ENCODE assay signal across 10 mouse cellular contexts in the genomic region with DNA sequence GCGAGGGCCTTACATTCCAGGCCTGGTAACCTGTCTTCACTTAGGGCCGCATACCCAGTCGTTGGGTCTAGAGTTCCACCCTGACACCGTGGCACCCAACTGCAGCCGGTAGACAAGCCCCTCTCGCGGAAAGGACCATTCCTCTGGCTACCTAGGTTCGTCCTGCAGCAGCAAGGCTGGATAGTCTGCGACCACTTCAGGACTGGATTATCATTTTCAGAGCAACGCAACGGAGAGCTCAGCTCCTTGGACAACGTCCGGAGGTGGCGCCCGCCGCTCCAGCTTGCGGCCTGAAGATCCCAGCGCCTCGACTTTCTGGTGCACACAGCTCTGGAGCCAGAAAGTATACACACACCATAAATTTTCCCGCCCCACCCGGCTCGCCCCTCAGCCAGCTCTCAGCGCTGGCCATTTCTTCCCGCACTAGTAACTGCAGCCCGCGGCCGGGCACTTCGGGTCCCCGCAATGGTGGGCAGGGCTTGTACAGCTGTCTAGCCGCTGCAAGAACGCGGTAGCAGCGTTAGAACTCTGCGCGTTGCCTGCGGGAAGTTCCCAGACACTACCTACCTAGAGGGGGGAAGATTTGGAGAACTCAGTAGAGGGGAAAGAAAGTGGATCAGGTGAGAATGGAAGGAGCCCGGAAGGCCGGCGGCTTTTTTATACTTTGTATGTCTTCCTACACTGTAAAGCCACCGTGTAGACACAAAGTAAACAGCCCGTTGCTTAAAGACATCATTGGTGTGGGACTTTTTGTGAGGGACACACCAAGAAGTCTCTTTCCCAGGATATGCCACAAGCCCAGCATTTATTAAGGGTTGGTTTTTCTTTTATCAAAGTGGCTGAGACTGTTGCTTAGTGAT. TPM values are rescaled to one million over a fixed set of nuclear protein-coding genes. Genes with fewer than 3 reads are reported as not detected.
DNase-seq lines count a peak whose midpoint lies in the region; ATAC-seq and TF ChIP-seq lines count a peak whose summit lies in the region.
"Had no signal": no experiment of that assay in that cellular context is flagged by ENCODE, and none has a peak within 500 bp of the region (broad histone marks: within the 10 kb centered on the region; RNA-seq: fewer than 3 reads in every experiment).

No protein-coding gene starts in this region.

- peak overlapping the region; percentile 58 for H3K4me2 ChIP-seq in lung, embryonic 14.5 days
- peak overlapping the region; percentile 53 for H3K4me2 ChIP-seq in limb, embryonic 13.5 days (replicated peaks)
- H3K4me2 ChIP-seq in neural tube, embryonic 13.5 days, result peak overlapping the region; percentile 28; the same call in 1 of the 2 replicates

- peaks cover 87% of the 10 kb centered on the region for H3K27me3 ChIP-seq in lung, embryonic 14.5 days (ENCODE audit: insufficient read depth, low read length)
- H3K27me3 ChIP-seq in limb, embryonic 13.5 days, result peaks cover 99% of the 10 kb centered on the region
- peaks cover 100% of the 10 kb centered on the region for H3K27me3 ChIP-seq in neural tube, embryonic 13.5 days

- no peak overlapping the region for H3K27ac ChIP-seq in lung, embryonic 14.5 days (ENCODE audit: low read depth)
- no peak overlapping the region for H3K27ac ChIP-seq in limb, embryonic 13.5 days
- no peak overlapping the region for H3K27ac ChIP-seq in neural tube, embryonic 13.5 days (replicated peaks)

- H3K9ac ChIP-seq in lung, embryonic 14.5 days, result no peak overlapping the region
- H3K9ac ChIP-seq in limb, embryonic 13.5 days, result no peak overlapping the region
- no peak overlapping the region for H3K9ac ChIP-seq in neural tube, embryonic 13.5 days

- peak; percentile 13; the same call in 1 of the 2 replicates for ATAC-seq in lung, embryonic 14.5 days (ENCODE audit: insufficient read depth)
- peak; percentile 28 for ATAC-seq in granulocyte monocyte progenitor cell, adult 5-6 weeks (replicated peaks; ENCODE audit: poor library complexity, severe bottlenecking)
- no peak for ATAC-seq in limb, embryonic 13.5 days (ENCODE audit: low FRiP score, low read depth)
- ATAC-seq in neural tube, embryonic 13.5 days (ENCODE audit: low read depth), result no peak

- WGBS in lung, embryonic 14.5 days, result 5% methylated on average over 41 of the region's 41 CpGs
- 1% methylated on average over 41 of the region's 41 CpGs for WGBS in limb, embryonic 13.5 days
- under 1% methylated on average over 41 of the region's 41 CpGs for whole genome bisulfite sequencing in neural tube, embryonic 13.5 days

- peak overlapping the region; percentile 25 for H3K4me3 ChIP-seq in lung, embryonic 14.5 days (ENCODE audit: low read depth, low read length)
- peak overlapping the region; percentile 27 for H3K4me3 ChIP-seq in limb, embryonic 13.5 days
- no peak overlapping the region; the same call in 1 of the 2 replicates for H3K4me3 ChIP-seq in neural tube, embryonic 13.5 days

- H3K9me3 ChIP-seq in lung, embryonic 14.5 days (ENCODE audit: low read depth, low read length), result no peaks in the 10 kb centered on the region
- H3K9me3 ChIP-seq in limb, embryonic 13.5 days, result no peaks in the 10 kb centered on the region
- H3K9me3 ChIP-seq in neural tube, embryonic 13.5 days, result no peaks in the 10 kb centered on the region

- peak; percentile 62 for DNase-seq in lung, embryonic 14.5 days
- DNase-seq in lung, adult 18-20 months, result no peak
- no peak for DNase-seq in Muller cell, postnatal 12 days (ENCODE audit: inconsistent ontology term)
- DNase-seq in adrenal gland, adult 18-20 months (ENCODE audit: low spot score in 2 of 2), result no peak
- DNase-seq in left cerebral cortex, adult 18-20 months (ENCODE audit: low spot score in 2 of 2), result no peak
- DNase-seq: cerebellum, postnatal 14 days; thymus, adult 2 months had no signal

- H3K36me3 ChIP-seq in lung, embryonic 14.5 days (ENCODE audit: insufficient read depth), result no peaks in the 10 kb centered on the region
- H3K36me3 ChIP-seq in limb, embryonic 13.5 days, result no peaks in the 10 kb centered on the region
- no peaks in the 10 kb centered on the region for H3K36me3 ChIP-seq in neural tube, embryonic 13.5 days

- no peak for TF ChIP-seq CTCF in lung, embryonic 14.5 days (IDR thresholded peaks at IDR 0.05; ENCODE audit: low read depth)

- no peaks in the 10 kb centered on the region; the same call in 1 of the 2 replicates for H3K4me1 ChIP-seq in lung, embryonic 14.5 days (ENCODE audit: insufficient read depth)
- H3K4me1 ChIP-seq in limb, embryonic 13.5 days, result peaks cover 21% of the 10 kb centered on the region
- 0 out of 2 replicates have a peak, but pooled peaks cover 6% of the 10 kb centered on the region for H3K4me1 ChIP-seq in neural tube, embryonic 13.5 days (replicated peaks)

RNA-seq across cellular contexts. Expression of gene Hlx, which starts 13.9 kb away (rescaled TPM):
- 27.8 and 28.2 TPM in 2 replicates for polyA plus RNA-seq in lung, embryonic 14.5 days (2014; fragmentation: Nextera tagmentation; extraction: Ambion mirVana)
- total RNA-seq in granulocyte monocyte progenitor cell, adult 5-6 weeks (2014; fragmentation: Nextera tagmentation), result 5.1 and 6.4 TPM in 2 replicates
- total RNA-seq in granulocyte monocyte progenitor cell, adult 5-6 weeks (2017), result 9.5 and 10.5 TPM in 2 replicates
- polyA plus RNA-seq in limb, embryonic 13.5 days (2015; fragmentation: Nextera tagmentation; extraction: Ambion mirVana), result 26.2 and 30.3 TPM in 2 replicates
- 4.1 and 5.1 TPM in 2 replicates for polyA plus RNA-seq in neural tube, embryonic 13.5 days (2015; fragmentation: Nextera tagmentation; extraction: Ambion mirVana)
- 10 to 100 TPM; 10.7 to 11.1 TPM for total RNA-seq in adrenal gland, adult 18-20 months (2021)
- 1 to 10 TPM in 1 of 2 experiments, under 1 TPM in 1; 0.37 to 1.2 TPM for total RNA-seq in left cerebral cortex, adult 18-20 months (2021)

Comparison
In these comparisons a context has a peak if more than half of its experiments do, and no peak if none do; other contexts are left out.
1. ATAC-seq: peak in lung, embryonic 14.5 days (single experiment) and granulocyte monocyte progenitor cell, adult 5-6 weeks (single experiment); none in limb, embryonic 13.5 days (single experiment) and neural tube, embryonic 13.5 days (single experiment).
2. Peak in every context shown above with its lines, with median percentiles within 50 percentile points of each other: H3K4me2 ChIP-seq.